Mouse (Mus musculus) forelimb bud, embryonic 11.5 days (tissue): Measurements from ENCODE around the gene Tmem254a.
"Not testable (repeated sequence)": the region's sequence is repeated elsewhere in the genome, so short reads cannot be mapped to it uniquely, and the experiment has no call there.

Experiments used
- DNase-seq: peaks from one replicate; pipeline ENCODE4 v3.0.0-alpha.2; 2012; ENCODE audit warnings: low read depth, low spot score

The Tmem254a gene

DNA sequence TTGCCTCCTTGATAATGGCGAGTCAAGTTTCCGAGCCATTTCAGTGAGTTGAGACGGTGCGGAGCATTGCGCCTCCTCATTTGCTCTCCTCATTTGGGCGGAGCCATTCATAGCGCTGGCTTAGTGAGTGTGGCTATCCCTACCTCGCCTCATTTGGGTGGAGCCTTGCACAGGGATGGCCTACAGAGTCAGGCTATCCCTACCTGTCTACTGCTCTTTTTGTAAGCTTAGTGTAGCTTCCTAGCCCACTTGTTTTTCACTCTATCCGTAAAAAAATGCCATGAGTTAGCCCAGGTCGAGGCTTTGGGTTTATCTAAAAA is at the start of gene Tmem254a:
Gene Tmem254a (minus strand): TSS at position 111 of the 320 bp plus-strand sequence.
- not testable (repeated sequence) for DNase-seq

GRCm38 (mm10) chr14:25957861-25958260 is 30.4 kb upstream of the Tmem254a start:
- not testable (repeated sequence) for DNase-seq

- not testable (repeated sequence) for DNase-seq
Observed at GRCm38 (mm10) chr14:25938004-25938403, 10.5 kb upstream of the Tmem254a start, which contains the start of gene Cphx1. Gene Cphx1 (plus strand): TSS chr14:25938304.

DNA sequence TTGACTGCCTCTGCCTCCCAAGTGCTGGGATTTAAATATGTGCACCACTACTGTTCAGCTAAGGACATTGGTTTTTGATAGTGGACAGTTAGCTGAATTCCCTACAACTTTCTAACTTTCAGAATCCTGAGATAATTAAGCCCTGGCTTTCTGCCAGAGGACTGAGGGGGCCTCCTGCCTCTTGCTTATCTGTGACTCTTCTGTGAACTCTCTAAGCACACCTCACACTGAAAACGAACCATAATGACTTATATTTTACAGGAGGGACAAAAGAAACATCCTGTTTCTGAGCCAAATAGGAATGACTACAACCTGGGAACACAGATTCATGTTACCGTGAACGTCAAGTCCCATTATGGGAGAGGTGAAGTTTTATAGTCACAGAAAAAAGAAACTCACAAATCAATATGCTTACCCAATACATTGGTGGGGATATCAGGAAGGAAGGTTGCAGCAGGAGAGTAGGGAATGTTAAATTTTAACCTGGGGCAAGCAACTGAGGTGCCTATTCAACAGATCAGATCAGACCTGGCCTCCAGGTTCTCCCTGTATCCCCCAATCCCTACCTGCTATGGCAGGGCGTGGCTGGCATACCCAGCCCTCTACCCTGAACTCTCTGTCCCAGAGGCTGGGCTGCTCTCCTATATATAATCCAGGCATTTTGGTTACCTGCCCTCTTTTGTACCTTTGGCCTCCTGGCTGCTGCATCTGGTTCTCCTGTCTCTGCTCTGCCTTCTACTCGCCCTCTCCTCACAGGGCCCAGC is 9.6 kb upstream of the Tmem254a start:
- DNase-seq = not testable (repeated sequence)

DNA sequence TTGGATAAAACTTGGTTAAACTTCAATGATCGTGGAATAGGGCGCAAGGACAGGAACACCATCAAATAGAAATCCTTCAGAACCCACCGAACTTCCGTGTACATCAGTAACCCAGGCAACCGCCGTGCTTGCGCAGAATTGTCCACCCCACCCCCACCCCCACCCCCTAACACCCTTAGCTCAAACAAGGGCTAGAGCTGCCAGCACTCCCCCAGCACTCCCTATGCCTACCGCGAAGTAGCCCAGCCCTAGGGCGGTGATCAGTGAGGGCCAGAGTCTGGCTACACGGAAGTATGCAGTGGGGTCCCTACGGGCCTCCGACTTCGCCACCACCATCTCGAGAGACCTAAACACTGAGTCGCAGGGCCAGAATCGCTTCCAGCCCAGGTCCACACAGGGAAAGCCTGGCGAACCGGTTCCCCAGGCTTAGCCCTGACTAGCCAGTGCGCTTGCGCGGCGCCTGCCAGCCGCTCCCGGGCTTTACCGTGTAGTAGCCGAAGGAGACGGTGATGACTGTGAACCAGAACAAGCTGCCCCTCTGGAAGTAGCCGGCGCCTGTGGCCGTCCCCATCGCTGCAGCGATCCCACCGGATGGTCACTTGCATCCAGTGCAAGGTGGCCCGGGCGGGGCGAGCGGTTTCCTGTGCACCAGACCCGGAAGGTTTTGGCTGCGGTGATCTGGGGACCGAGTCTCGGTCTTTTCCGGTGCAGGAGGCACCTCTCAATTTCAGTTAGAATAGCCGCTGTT is 484 bp downstream of the Tmem254a start:
- DNase-seq = not testable (repeated sequence)

DNA sequence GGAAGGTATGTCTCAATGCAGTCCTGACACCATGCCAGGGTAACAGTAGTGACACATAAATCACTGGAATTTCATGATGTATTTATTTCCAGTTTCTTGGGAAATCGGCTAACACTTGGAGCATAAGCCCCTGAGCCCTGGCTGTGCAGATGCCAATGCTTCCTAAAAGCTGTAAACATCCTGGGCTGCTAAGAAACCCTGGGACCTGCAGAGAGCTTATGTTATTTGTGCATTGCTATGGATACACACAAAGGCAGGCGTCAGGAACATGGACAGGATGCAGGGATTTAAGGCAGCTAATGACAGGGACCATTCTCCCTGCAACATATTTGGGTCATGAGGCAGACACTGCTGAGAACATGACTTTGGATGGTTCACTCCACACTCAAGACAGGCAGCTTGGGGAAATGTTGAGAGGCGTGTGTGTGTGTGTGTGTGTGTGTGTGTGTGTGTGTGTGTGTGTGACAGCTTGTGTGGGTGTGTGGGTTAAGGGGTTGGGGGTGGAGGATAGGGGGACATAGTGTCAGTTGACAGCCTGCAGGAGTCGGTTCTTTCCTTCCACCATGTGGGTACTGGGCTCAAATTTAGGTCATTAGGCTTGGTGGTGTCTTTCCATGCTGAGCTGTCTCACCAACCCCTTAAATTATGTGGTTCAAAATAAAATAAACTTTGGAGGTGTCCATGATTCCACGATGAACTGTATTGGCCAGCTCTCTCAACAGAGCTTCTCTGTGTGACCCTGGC is 8.9 kb downstream of the Tmem254a start:
- DNase-seq = not testable (repeated sequence)

DNA sequence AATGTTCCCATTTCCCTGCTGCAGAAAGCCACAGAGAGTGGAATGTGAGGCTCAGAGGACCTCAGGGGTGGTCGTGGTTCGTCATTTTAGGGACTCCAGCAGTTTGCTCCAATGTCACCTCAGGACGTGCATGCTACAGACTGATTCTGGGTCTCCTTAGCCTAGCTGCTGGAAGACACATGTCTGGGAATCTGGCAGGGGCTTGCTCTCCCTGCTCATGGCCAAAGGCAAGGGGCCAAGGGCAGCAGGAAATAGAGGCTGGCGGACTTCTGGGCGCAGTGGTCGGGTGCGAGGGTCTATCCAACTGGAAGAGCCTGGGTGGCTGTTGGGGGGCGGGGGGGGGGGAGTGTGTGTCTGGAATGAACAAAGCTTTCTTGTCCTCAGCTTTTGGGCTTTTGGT is 18.5 kb downstream of the Tmem254a start:
- DNase-seq = not testable (repeated sequence)

- not testable (repeated sequence) for DNase-seq
Observed at GRCm38 (mm10) chr14:25907272-25907671, 20.2 kb downstream of the Tmem254a start.

DNA sequence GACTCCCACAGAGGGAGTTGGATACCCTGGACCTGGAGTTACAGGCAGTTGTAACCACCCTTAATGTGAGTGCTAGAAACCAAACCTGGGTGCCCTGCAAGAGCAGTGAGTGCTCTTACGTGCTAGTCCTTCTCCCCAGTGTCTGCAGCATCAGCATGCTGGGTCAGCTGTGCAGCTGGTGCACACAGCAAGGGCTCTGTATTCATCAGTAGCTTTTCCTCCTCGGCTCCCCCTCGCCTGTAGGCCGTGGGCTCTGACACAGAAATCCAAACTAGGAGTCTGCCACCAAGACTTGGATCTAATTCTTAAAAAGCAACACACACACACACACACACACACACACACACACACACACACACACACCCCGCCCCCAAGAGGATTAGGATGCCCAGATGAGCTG is 22.2 kb downstream of the Tmem254a start:
- not testable (repeated sequence) for DNase-seq

- not testable (repeated sequence) for DNase-seq
Observed at GRCm38 (mm10) chr14:25903000-25903399, 24.5 kb downstream of the Tmem254a start, which contains the start of gene Plac9a. Gene Plac9a (minus strand): TSS chr14:25903100.

DNA sequence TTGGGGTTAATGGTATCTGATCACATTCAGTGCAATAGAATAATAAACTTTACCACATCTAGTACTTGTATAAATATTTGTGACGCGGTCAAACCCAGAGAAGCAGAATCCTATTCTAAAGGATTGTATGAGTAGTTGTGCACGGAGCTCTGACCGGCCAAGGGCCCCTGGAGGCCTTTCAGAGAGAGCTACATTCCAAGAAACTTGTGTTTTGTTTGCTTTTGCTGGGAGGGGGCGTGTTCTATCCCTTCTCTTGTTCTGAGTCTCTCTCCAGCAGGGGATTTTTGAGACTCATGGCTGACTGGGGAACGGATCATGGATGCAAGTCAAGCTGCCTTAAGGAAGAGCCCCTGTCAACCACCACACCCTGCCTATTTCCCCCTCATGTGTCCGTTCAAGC is 31.8 kb downstream of the Tmem254a start:
- DNase-seq = not testable (repeated sequence)

DNA sequence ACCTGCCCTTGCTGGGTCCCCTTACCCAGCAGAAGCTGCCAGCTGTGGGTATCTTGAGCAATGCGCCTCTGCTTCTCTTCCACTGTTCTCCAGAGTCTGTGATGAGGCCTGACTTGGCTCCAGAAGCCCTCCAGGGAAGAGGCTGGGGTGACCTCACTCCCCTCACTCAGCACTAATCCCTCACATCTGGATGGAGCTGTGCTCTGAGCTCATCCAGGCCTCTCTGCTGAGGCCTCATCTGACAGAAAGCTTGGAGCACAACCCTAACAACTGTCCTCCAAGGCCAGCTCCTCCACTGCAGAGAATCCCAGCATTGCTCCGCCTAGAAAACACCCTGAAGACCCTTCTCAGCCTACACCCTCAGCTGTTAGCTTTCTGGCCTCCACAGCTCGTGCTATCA is 32.9 kb downstream of the Tmem254a start:
- DNase-seq = not testable (repeated sequence)

DNA sequence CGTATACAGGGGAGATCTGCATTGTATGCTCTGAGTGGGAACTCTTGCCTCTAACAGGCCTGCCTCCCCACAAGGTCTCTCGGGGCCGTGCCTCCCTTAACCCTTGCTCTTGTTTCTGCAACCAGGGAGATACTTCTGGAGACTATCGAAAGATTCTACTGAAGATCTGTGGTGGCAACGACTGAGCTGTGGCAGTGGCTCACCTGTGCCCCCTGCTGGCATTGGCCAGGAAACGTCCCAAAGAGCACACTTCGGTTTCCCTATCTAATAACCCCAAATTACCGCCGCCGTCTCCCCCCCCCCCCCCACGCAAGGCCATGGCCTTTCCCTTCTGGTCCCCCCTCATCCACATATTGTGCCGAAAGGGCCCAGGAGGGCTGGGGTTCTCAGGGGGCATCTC is 41.6 kb downstream of the Tmem254a start:
- DNase-seq = not testable (repeated sequence)

GRCm38 (mm10) chr14:25881769-25882168 is 45.7 kb downstream of the Tmem254a start:
- not testable (repeated sequence) for DNase-seq

GRCm38 (mm10) chr14:25876640-25877039 is 50.8 kb downstream of the Tmem254a start:
- not testable (repeated sequence) for DNase-seq
